ENCODE assay signal across 18 mouse cellular contexts in genomic region chr2:92603591-92603990, GRCm38 (mm10). TPM values are rescaled to one million over a fixed set of nuclear protein-coding genes. Genes with fewer than 3 reads are reported as not detected.
DNase-seq lines count a peak whose midpoint lies in the region; ATAC-seq lines count a peak whose summit lies in the region.
"Had no signal": no experiment of that assay in that cellular context is flagged by ENCODE, and none has a peak within 500 bp of the region (broad histone marks: within the 10 kb centered on the region; RNA-seq: fewer than 3 reads in every experiment).

No protein-coding gene starts in this region.

- peak overlapping the region; percentile 48 for H3K27ac ChIP-seq in hindbrain, embryonic 13.5 days
- H3K27ac ChIP-seq in hindbrain, embryonic 10.5 days = no peak overlapping the region
- 0 out of 2 replicates have a peak overlapping the region, but pooled peaks have one; percentile 16 for H3K27ac ChIP-seq in midbrain, embryonic 13.5 days
- H3K27ac ChIP-seq in midbrain, embryonic 10.5 days (replicated peaks) = no peak overlapping the region
- no peak overlapping the region for H3K27ac ChIP-seq in hindbrain, embryonic 16.5 days (ENCODE audit: low read depth, low read length)
- 0 out of 2 replicates have a peak overlapping the region, but pooled peaks have one; percentile 35 for H3K27ac ChIP-seq in midbrain, embryonic 15.5 days
- H3K27ac ChIP-seq: limb, embryonic 10.5 days; stomach, embryonic 15.5 days had no signal

- DNase-seq in hindbrain, embryonic 10.5 days (ENCODE audit: low spot score) = no peak
- no peak for DNase-seq in midbrain, embryonic 10.5 days (ENCODE audit: low spot score)
- no peak for DNase-seq in spleen, adult 12 weeks (ENCODE audit: low spot score)
- DNase-seq in heart, adult 8-10 months (ENCODE audit: low spot score) = no peak
- DNase-seq: adrenal gland, postnatal 25 days; cerebellum, adult 8-10 months; gastrocnemius, postnatal 14 days; heart, postnatal 10 days; lung, adult 2 months; thymus, adult 2 months had no signal

- H3K27me3 ChIP-seq in hindbrain, embryonic 13.5 days = peaks cover 41% of the 10 kb centered on the region
- peaks cover 93% of the 10 kb centered on the region for H3K27me3 ChIP-seq in hindbrain, embryonic 10.5 days (ENCODE audit: insufficient read depth, poor library complexity, severe bottlenecking)
- peaks cover 11% of the 10 kb centered on the region for H3K27me3 ChIP-seq in midbrain, embryonic 13.5 days
- H3K27me3 ChIP-seq in midbrain, embryonic 10.5 days (ENCODE audit: low read depth, poor library complexity, severe bottlenecking) = peaks cover 92% of the 10 kb centered on the region
- H3K27me3 ChIP-seq in hindbrain, embryonic 16.5 days (replicated peaks; ENCODE audit: control insufficient read depth, insufficient read depth, low read length) = no peaks in the 10 kb centered on the region
- H3K27me3 ChIP-seq in midbrain, embryonic 15.5 days (replicated peaks) = no peaks in the 10 kb centered on the region

- no peaks in the 10 kb centered on the region for H3K9me3 ChIP-seq in hindbrain, embryonic 13.5 days
- no peaks in the 10 kb centered on the region for H3K9me3 ChIP-seq in hindbrain, embryonic 10.5 days
- no peaks in the 10 kb centered on the region for H3K9me3 ChIP-seq in midbrain, embryonic 13.5 days
- no peaks in the 10 kb centered on the region for H3K9me3 ChIP-seq in midbrain, embryonic 10.5 days (replicated peaks)
- H3K9me3 ChIP-seq in hindbrain, embryonic 16.5 days (ENCODE audit: control insufficient read depth, low read length) = no peaks in the 10 kb centered on the region
- no peaks in the 10 kb centered on the region for H3K9me3 ChIP-seq in midbrain, embryonic 15.5 days
- H3K9me3 ChIP-seq: limb, embryonic 10.5 days; stomach, embryonic 15.5 days had no signal

- no peak overlapping the region for H3K4me2 ChIP-seq in hindbrain, embryonic 13.5 days
- peak overlapping the region; percentile 94 for H3K4me2 ChIP-seq in midbrain, embryonic 13.5 days (replicated peaks)
- H3K4me2 ChIP-seq in hindbrain, embryonic 16.5 days (ENCODE audit: low read length) = peak overlapping the region; percentile 24
- H3K4me2 ChIP-seq in midbrain, embryonic 15.5 days = peak overlapping the region; percentile 62
- H3K4me2 ChIP-seq: liver, embryonic 11.5 days; stomach, embryonic 15.5 days had no signal

- no peak overlapping the region for H3K9ac ChIP-seq in hindbrain, embryonic 13.5 days
- 0 out of 2 replicates have a peak overlapping the region, but pooled peaks have one; percentile 25 for H3K9ac ChIP-seq in midbrain, embryonic 13.5 days (replicated peaks)
- H3K9ac ChIP-seq in hindbrain, embryonic 16.5 days (ENCODE audit: low read depth, low read length) = no peak overlapping the region
- peak overlapping the region; percentile 4; the same call in 1 of the 2 replicates for H3K9ac ChIP-seq in midbrain, embryonic 15.5 days
- H3K9ac ChIP-seq: stomach, embryonic 15.5 days had no signal

- H3K36me3 ChIP-seq in hindbrain, embryonic 13.5 days = no peaks in the 10 kb centered on the region
- H3K36me3 ChIP-seq in hindbrain, embryonic 10.5 days = no peaks in the 10 kb centered on the region
- no peaks in the 10 kb centered on the region for H3K36me3 ChIP-seq in midbrain, embryonic 13.5 days
- no peaks in the 10 kb centered on the region for H3K36me3 ChIP-seq in midbrain, embryonic 10.5 days
- no peaks in the 10 kb centered on the region for H3K36me3 ChIP-seq in hindbrain, embryonic 16.5 days (ENCODE audit: control insufficient read depth, insufficient read depth, low read length)
- no peaks in the 10 kb centered on the region for H3K36me3 ChIP-seq in midbrain, embryonic 15.5 days (replicated peaks)
- H3K36me3 ChIP-seq: limb, embryonic 10.5 days; stomach, embryonic 15.5 days had no signal

- H3K4me1 ChIP-seq in hindbrain, embryonic 13.5 days (replicated peaks) = peaks cover 68% of the 10 kb centered on the region
- peaks cover 56% of the 10 kb centered on the region for H3K4me1 ChIP-seq in hindbrain, embryonic 10.5 days (replicated peaks)
- peaks cover 68% of the 10 kb centered on the region for H3K4me1 ChIP-seq in midbrain, embryonic 13.5 days (replicated peaks)
- H3K4me1 ChIP-seq in midbrain, embryonic 10.5 days = peaks cover 64% of the 10 kb centered on the region
- peaks cover 36% of the 10 kb centered on the region for H3K4me1 ChIP-seq in hindbrain, embryonic 16.5 days (ENCODE audit: control insufficient read depth, insufficient read depth, low read depth, low read length)
- H3K4me1 ChIP-seq in midbrain, embryonic 15.5 days = peaks cover 65% of the 10 kb centered on the region

- 62% methylated on average over 5 of the region's 5 CpGs for WGBS in hindbrain, embryonic 13.5 days
- WGBS in hindbrain, embryonic 10.5 days = 79% methylated on average over 5 of the region's 5 CpGs
- 60% methylated on average over 5 of the region's 5 CpGs for WGBS in midbrain, embryonic 13.5 days
- WGBS in midbrain, embryonic 10.5 days = 85% methylated on average over 5 of the region's 5 CpGs
- 51% methylated on average over 5 of the region's 5 CpGs for WGBS in hindbrain, embryonic 16.5 days
- WGBS in midbrain, embryonic 15.5 days = 53% methylated on average over 5 of the region's 5 CpGs

- ATAC-seq in hindbrain, embryonic 13.5 days (ENCODE audit: low FRiP score) = no peak
- ATAC-seq in midbrain, embryonic 13.5 days = no peak
- ATAC-seq in hindbrain, embryonic 16.5 days = no peak
- no peak for ATAC-seq in midbrain, embryonic 15.5 days (replicated peaks)
- ATAC-seq: inflammation-experienced regulatory T-cells, adult 6 months had no signal

- H3K4me3 ChIP-seq in hindbrain, embryonic 13.5 days = no peak overlapping the region
- no peak overlapping the region for H3K4me3 ChIP-seq in hindbrain, embryonic 10.5 days
- H3K4me3 ChIP-seq in midbrain, embryonic 13.5 days (replicated peaks) = peak overlapping the region; percentile 2; the same call in 1 of the 2 replicates
- no peak overlapping the region for H3K4me3 ChIP-seq in midbrain, embryonic 10.5 days
- no peak overlapping the region for H3K4me3 ChIP-seq in hindbrain, embryonic 16.5 days (ENCODE audit: low read length)
- no peak overlapping the region for H3K4me3 ChIP-seq in midbrain, embryonic 15.5 days
- H3K4me3 ChIP-seq: limb, embryonic 10.5 days; stomach, embryonic 15.5 days had no signal

RNA-seq across cellular contexts. Expression of gene Chst1, which starts 4.1 kb away (rescaled TPM):
- 13.6 and 14.6 TPM in 2 replicates for polyA plus RNA-seq in hindbrain, embryonic 13.5 days (2015; fragmentation: Nextera tagmentation; extraction: Ambion mirVana)
- 3.9 and 5.0 TPM in 2 replicates for polyA plus RNA-seq in hindbrain, embryonic 10.5 days (2016; fragmentation: Nextera tagmentation; extraction: Ambion mirVana)
- polyA plus RNA-seq in midbrain, embryonic 13.5 days (2015; fragmentation: Nextera tagmentation; extraction: Ambion mirVana) = 26.2 and 35.4 TPM in 2 replicates
- 5.1 and 5.7 TPM in 2 replicates for polyA plus RNA-seq in midbrain, embryonic 10.5 days (2016; fragmentation: Nextera tagmentation; extraction: Ambion mirVana)
- polyA plus RNA-seq in hindbrain, embryonic 16.5 days (2015; fragmentation: Nextera tagmentation; extraction: Ambion mirVana) = 31.9 and 33.2 TPM in 2 replicates
- 48.0 and 49.6 TPM in 2 replicates for polyA plus RNA-seq in midbrain, embryonic 15.5 days (2015; fragmentation: Nextera tagmentation; extraction: Ambion mirVana)
- 1 to 10 TPM; 1.6 to 2.1 (median 1.9) TPM for total RNA-seq in heart, adult 8-10 months (2022)
- polyA plus RNA-seq: inflammation-experienced regulatory T-cells, adult 6 months had no signal

Comparison
In these comparisons a context has a peak if more than half of its experiments do, and no peak if none do; other contexts are left out.
1. H3K27ac ChIP-seq: peak in hindbrain, embryonic 13.5 days (single experiment), midbrain, embryonic 13.5 days (single experiment) and midbrain, embryonic 15.5 days (single experiment); none in hindbrain, embryonic 10.5 days (single experiment), midbrain, embryonic 10.5 days (single experiment) and hindbrain, embryonic 16.5 days (single experiment).
2. H3K9ac ChIP-seq: peak in midbrain, embryonic 13.5 days (single experiment) and midbrain, embryonic 15.5 days (single experiment); none in hindbrain, embryonic 13.5 days (single experiment) and hindbrain, embryonic 16.5 days (single experiment).